Mouse (Mus musculus): ENCODE measurements around the gene Npm1. TPM values are rescaled to one million over a fixed set of nuclear protein-coding genes. Genes with fewer than 3 reads are reported as not detected.

Npm1 gene
- total and polyA plus RNA-seq, 3 experiments, result 57.6 to 161 (median 136) TPM

DNA sequence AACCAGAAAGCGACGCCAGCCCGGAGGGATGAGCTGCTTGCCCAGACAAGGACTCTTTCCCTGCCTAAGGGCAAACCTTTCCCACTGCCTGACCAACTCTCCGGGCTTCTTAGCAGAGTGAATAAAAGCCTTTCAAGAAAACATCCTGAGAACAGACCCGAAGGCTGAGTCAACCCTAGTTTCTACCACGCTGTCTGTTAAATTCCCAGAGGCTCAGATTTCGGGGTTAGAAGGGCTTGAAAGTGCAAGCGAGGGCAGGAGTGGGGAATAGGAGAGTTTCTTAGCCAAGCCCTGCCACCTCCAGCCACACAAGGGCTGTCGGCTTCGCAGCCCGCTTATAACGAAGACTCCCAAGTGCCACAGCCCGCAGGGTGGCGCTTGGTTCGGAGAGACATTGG is 36.1 kb upstream of the Npm1 start:
- Histone ChIP-seq H3K4me1 (ENCODE audit: control insufficient read depth, insufficient read depth, low read length) (no peaks in the 10 kb centered on the region), H3K27me3 (ENCODE audit: control insufficient read depth, insufficient read depth, low read length) (peaks cover 60% of the 10 kb centered on the region), H3K36me3 (ENCODE audit: control insufficient read depth, insufficient read depth, low read length) (no peaks in the 10 kb centered on the region), H3K9ac (ENCODE audit: low read depth, low read length) (no peak overlapping the region), H3K27ac (no peak overlapping the region), H3K4me3 (no peak overlapping the region), H3K79me2 (replicated peaks; ENCODE audit: control insufficient read depth, insufficient read depth, low read length) (no peaks in the 10 kb centered on the region)
- WGBS, result 8% methylated on average over 15 of the region's 15 CpGs
- TF ChIP-seq CTCF (IDR thresholded peaks at IDR 0.05), result no peak
- no peak for TF ChIP-seq POLR2A (IDR thresholded peaks at IDR 0.05; ENCODE audit: insufficient read depth, low read depth, low read length)
- TF ChIP-seq EP300 (IDR thresholded peaks at IDR 0.05; ENCODE audit: insufficient read depth, low read depth, low read length), result no peak
- DNase-seq, result no peak
- intact Hi-C loops (cut with DNase I), result no loop called here

GRCm38 (mm10) chr11:33198351-33199116 is 35.5 kb upstream of the Npm1 start:
- Histone ChIP-seq H3K9ac (ENCODE audit: low read depth, low read length) (no peak overlapping the region), H3K79me2 (replicated peaks; ENCODE audit: control insufficient read depth, insufficient read depth, low read length) (no peaks in the 10 kb centered on the region), H3K4me1 (ENCODE audit: control insufficient read depth, insufficient read depth, low read length) (no peaks in the 10 kb centered on the region), H3K36me3 (ENCODE audit: control insufficient read depth, insufficient read depth, low read length) (no peaks in the 10 kb centered on the region), H3K27ac (no peak overlapping the region), H3K4me3 (no peak overlapping the region), H3K27me3 (ENCODE audit: control insufficient read depth, insufficient read depth, low read length) (peaks cover 58% of the 10 kb centered on the region)
- intact Hi-C loops (cut with DNase I), result no loop called here
- no peak for TF ChIP-seq EP300 (IDR thresholded peaks at IDR 0.05; ENCODE audit: insufficient read depth, low read depth, low read length)
- no peak for TF ChIP-seq POLR2A (IDR thresholded peaks at IDR 0.05; ENCODE audit: insufficient read depth, low read depth, low read length)
- TF ChIP-seq CTCF (IDR thresholded peaks at IDR 0.05), result no peak
- 36% methylated on average over 22 of the region's 22 CpGs for WGBS
- DNase-seq, result no peak

DNA sequence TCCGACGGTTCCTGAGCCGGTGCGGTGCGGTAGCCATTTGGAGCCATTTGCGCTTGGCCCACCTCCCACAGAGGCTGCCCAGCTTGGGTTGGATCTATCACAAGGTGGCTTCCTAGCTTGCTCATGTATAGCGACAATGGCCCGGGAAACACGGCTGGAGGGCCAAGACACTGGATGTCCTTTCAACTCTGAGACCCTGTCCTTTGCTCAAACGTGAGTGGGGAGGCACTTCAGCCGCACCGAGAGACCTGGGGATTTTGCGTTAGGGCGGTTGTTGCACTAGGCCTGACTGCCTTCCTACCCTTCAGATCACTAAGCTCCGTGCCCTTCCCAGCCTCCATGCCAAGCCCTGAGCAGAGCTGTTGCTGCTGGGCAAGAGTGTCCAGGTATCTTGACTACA is 34.7 kb upstream of the Npm1 start:
- H3K9ac ChIP-seq (ENCODE audit: low read depth, low read length), result no peak overlapping the region
- H3K4me3 ChIP-seq, result no peak overlapping the region
- H3K79me2 ChIP-seq (replicated peaks; ENCODE audit: control insufficient read depth, insufficient read depth, low read length), result no peaks in the 10 kb centered on the region
- H3K4me1 ChIP-seq (ENCODE audit: control insufficient read depth, insufficient read depth, low read length), result no peaks in the 10 kb centered on the region
- H3K36me3 ChIP-seq (ENCODE audit: control insufficient read depth, insufficient read depth, low read length), result no peaks in the 10 kb centered on the region
- WGBS, result 28% methylated on average over 15 of the region's 15 CpGs
- H3K27me3 ChIP-seq (ENCODE audit: control insufficient read depth, insufficient read depth, low read length), result peaks cover 52% of the 10 kb centered on the region
- DNase-seq, result no peak
- H3K27ac ChIP-seq, result no peak overlapping the region
- intact Hi-C loops (cut with DNase I), result no loop called here
- TF ChIP-seq EP300 (IDR thresholded peaks at IDR 0.05; ENCODE audit: insufficient read depth, low read depth, low read length), result no peak
- TF ChIP-seq CTCF (IDR thresholded peaks at IDR 0.05), result no peak
- no peak for TF ChIP-seq POLR2A (IDR thresholded peaks at IDR 0.05; ENCODE audit: insufficient read depth, low read depth, low read length)

GRCm38 (mm10) chr11:33197133-33197514 is 34.1 kb upstream of the Npm1 start:
- WGBS, result 49% methylated on average over 13 of the region's 13 CpGs

DNA sequence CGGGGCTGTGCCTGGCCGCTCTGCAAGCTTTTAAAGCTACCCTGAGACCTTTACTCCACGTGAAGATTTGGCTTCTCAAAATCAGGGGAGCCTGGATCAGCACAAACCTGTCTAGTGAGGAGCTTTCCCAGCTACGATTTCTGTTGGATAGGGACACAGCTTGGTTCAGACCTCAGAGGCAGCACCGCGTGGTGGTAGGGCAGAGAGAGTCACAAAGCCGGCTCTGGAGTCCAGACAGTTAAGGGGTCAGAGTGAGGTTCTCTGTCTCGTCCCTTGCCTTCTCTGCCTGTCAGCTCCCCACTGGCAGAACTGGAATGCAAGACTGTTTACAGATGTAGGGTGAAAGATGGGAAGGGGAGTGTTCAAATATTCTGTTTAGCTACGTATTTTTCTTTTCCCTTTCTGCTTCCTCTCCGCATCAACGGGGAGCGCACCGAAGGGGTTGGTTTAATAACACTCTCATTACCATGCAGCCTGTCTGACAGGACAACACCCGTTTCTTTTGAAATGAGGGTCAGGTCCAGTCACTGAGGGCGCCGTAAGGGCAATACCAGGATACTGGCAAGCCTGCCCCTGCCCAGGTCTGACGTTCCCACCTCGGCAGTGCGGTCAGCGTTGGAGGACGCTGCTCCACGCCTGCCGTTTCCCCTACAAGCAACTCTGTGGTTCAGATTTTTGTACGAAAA is 33.6 kb upstream of the Npm1 start:
- WGBS, result 17% methylated on average over 24 of the region's 24 CpGs
- intact Hi-C loops (cut with DNase I), result no loop called here
- no peak for TF ChIP-seq EP300 (IDR thresholded peaks at IDR 0.05; ENCODE audit: insufficient read depth, low read depth, low read length)
- TF ChIP-seq CTCF (IDR thresholded peaks at IDR 0.05), result no peak
- no peak for TF ChIP-seq POLR2A (IDR thresholded peaks at IDR 0.05; ENCODE audit: insufficient read depth, low read depth, low read length)
- H3K79me2 ChIP-seq (replicated peaks; ENCODE audit: control insufficient read depth, insufficient read depth, low read length), result no peaks in the 10 kb centered on the region
- H3K36me3 ChIP-seq (ENCODE audit: control insufficient read depth, insufficient read depth, low read length), result no peaks in the 10 kb centered on the region
- peaks cover 42% of the 10 kb centered on the region for H3K27me3 ChIP-seq (ENCODE audit: control insufficient read depth, insufficient read depth, low read length)
- H3K4me1 ChIP-seq (ENCODE audit: control insufficient read depth, insufficient read depth, low read length), result no peaks in the 10 kb centered on the region
- DNase-seq, result no peak
- no peak overlapping the region for H3K9ac ChIP-seq (ENCODE audit: low read depth, low read length)
- H3K4me3 ChIP-seq, result no peak overlapping the region
- H3K27ac ChIP-seq, result no peak overlapping the region

More at GRCm38 (mm10) chr11:33197133-33197514, 34.1 kb upstream of the Npm1 start:
- Histone ChIP-seq H3K9ac (ENCODE audit: low read depth, low read length) (no peak overlapping the region), H3K4me3 (no peak overlapping the region), H3K27me3 (ENCODE audit: control insufficient read depth, insufficient read depth, low read length) (peaks cover 46% of the 10 kb centered on the region), H3K36me3 (ENCODE audit: control insufficient read depth, insufficient read depth, low read length) (no peaks in the 10 kb centered on the region), H3K27ac (no peak overlapping the region), H3K4me1 (ENCODE audit: control insufficient read depth, insufficient read depth, low read length) (no peaks in the 10 kb centered on the region), H3K79me2 (replicated peaks; ENCODE audit: control insufficient read depth, insufficient read depth, low read length) (no peaks in the 10 kb centered on the region)
- TF ChIP-seq POLR2A (IDR thresholded peaks at IDR 0.05; ENCODE audit: insufficient read depth, low read depth, low read length) (no peak), EP300 (IDR thresholded peaks at IDR 0.05; ENCODE audit: insufficient read depth, low read depth, low read length) (no peak), CTCF (IDR thresholded peaks at IDR 0.05) (no peak)
- no peak for DNase-seq
- intact Hi-C loops (cut with DNase I), result no loop called here

All from heart, adult 2 months (tissue).